Mouse (Mus musculus) G1E (cell line): ENCODE results near the gene H1fx. TPM values are rescaled to one million over a fixed set of nuclear protein-coding genes. Genes with fewer than 3 reads are reported as not detected.
"Not testable (repeated sequence)": the region's sequence is repeated elsewhere in the genome, so short reads cannot be mapped to it uniquely, and the experiment has no call there.

Experiments used
- ATAC-seq: 2 replicates; pipeline ENCODE4 v1.8.0; 2016; ENCODE audit warnings: mild to moderate bottlenecking; ENCODE audit not compliant: insufficient number of reproducible peaks, poor library complexity, low FRiP score, severe bottlenecking; ENCODE audit errors: extremely low read depth
- DNase-seq: peaks from one replicate; pipeline ENCODE4 v3.0.0; 2012; ENCODE audit warnings: low spot score
- H3K27me3 ChIP-seq: 2 replicates; pipeline ENCODE4 v1.6.1; 2012; ENCODE audit warnings: mild to moderate bottlenecking, low read length, inconsistent platforms; ENCODE audit not compliant: insufficient read depth
- H3K36me3 ChIP-seq: replicated peaks from 2 replicates; pipeline ENCODE3; 2012; ENCODE audit warnings: mild to moderate bottlenecking, inconsistent platforms
- H3K4me1 ChIP-seq: 2 replicates; pipeline ENCODE4 v1.6.1; 2012; ENCODE audit warnings: low read depth, low read length, inconsistent platforms, mixed read lengths; ENCODE audit not compliant: insufficient read depth
- H3K4me3 ChIP-seq: 2 replicates; pipeline ENCODE4 v1.5.1; 2012; ENCODE audit warnings: low read depth, mild to moderate bottlenecking, inconsistent platforms, low read length, moderate library complexity, mixed read lengths
- H3K9me3 ChIP-seq: replicated peaks from 2 replicates; pipeline ENCODE4 v1.6.1; 2012; ENCODE audit warnings: inconsistent platforms
- CTCF ChIP-seq: IDR thresholded peaks from 2 replicates; pipeline ENCODE4 v1.5.1; 2012; ENCODE audit warnings: low read depth, low read length, inconsistent platforms, mixed read lengths
- GATA1 ChIP-seq: IDR thresholded peaks from 2 replicates; pipeline ENCODE4 v1.6.1; 2012; ENCODE audit warnings: borderline replicate concordance, low read length, inconsistent platforms, mixed read lengths
- GATA2 ChIP-seq: IDR thresholded peaks from 2 replicates; pipeline ENCODE4 v1.6.1; 2012; ENCODE audit warnings: low read depth, low read length, inconsistent platforms, borderline replicate concordance
- POLR2AphosphoS5 ChIP-seq: IDR thresholded peaks from 2 replicates; pipeline ENCODE4 v1.6.1; 2012; ENCODE audit warnings: low read depth, low read length, inconsistent platforms; ENCODE audit not compliant: insufficient replicate concordance
- TAL1 ChIP-seq: conservative IDR thresholded peaks from 2 replicates; pipeline ENCODE4 v1.6.1; 2012; ENCODE audit warnings: low read depth, low read length, inconsistent platforms, mixed read lengths
- polyA plus RNA-seq: library from polyadenylated mRNA; stranded (reverse); fragments of >175 nt; gene quantifications from 2 replicates; pipeline ENCODE4 v1.2.3, GENCODE M21; 2012
- total RNA-seq, 2 experiments: library from RNA; stranded (forward) in 1 of 2; stranded (reverse) in 1 of 2; fragments of 200-1000 nt in 1 of 2; fragments of >200 nt in 1 of 2; fragmentation: Nextera tagmentation in 1 of 2; gene quantifications; 2 replicates each; pipeline ENCODE4 v1.2.3; 2014 to 2017

The H1fx gene
- total and polyA plus RNA-seq, 3 experiments, result not detected

GRCm38 (mm10) chr6:87991216-87991615, 9.8 kb upstream of the H1fx start:
- peaks cover 27% of the 10 kb centered on the region for H3K27me3 ChIP-seq
- DNase-seq, result no peak

GRCm38 (mm10) chr6:87982506-87982905, 1.1 kb upstream of the H1fx start:
- Histone ChIP-seq H3K4me1 (0 out of 2 replicates have a peak, but pooled peaks cover 2% of the 10 kb centered on the region), H3K9me3 (peaks cover 15% of the 10 kb centered on the region), H3K36me3 (no peaks in the 10 kb centered on the region), H3K27me3 (peaks cover 82% of the 10 kb centered on the region), H3K4me3 (no peak overlapping the region)
- ATAC-seq (no peak), DNase-seq (no peak)
- no peak for TF ChIP-seq TAL1
- no peak for TF ChIP-seq POLR2AphosphoS5
- TF ChIP-seq GATA1, result no peak
- no peak for TF ChIP-seq CTCF
- no peak for TF ChIP-seq GATA2

More at GRCm38 (mm10) chr6:87991216-87991615, 9.8 kb upstream of the H1fx start:
- H3K4me1 ChIP-seq, result peaks cover 57% of the 10 kb centered on the region
- H3K36me3 ChIP-seq, result peaks cover 8% of the 10 kb centered on the region
- no peak for TF ChIP-seq TAL1
- no peak for TF ChIP-seq GATA1
- TF ChIP-seq CTCF, result no peak
- TF ChIP-seq POLR2AphosphoS5, result no peak
- TF ChIP-seq GATA2, result no peak
- H3K9me3 ChIP-seq, result no peaks in the 10 kb centered on the region
- no peak overlapping the region for H3K4me3 ChIP-seq
- ATAC-seq, result no peak

GRCm38 (mm10) chr6:87981030-87981485, 379 bp downstream of the H1fx start:
- TF ChIP-seq CTCF, result no peak
- no peak for TF ChIP-seq GATA1
- TF ChIP-seq TAL1, result no peak
- TF ChIP-seq GATA2, result no peak
- no peak for TF ChIP-seq POLR2AphosphoS5
- Histone ChIP-seq H3K36me3 (no peaks in the 10 kb centered on the region), H3K4me1 (no peaks in the 10 kb centered on the region), H3K27me3 (peaks cover 69% of the 10 kb centered on the region), H3K9me3 (peaks cover 15% of the 10 kb centered on the region), H3K4me3 (no peak overlapping the region)
- ATAC-seq (no peak), DNase-seq (no peak)

GRCm38 (mm10) chr6:87980374-87981029, 935 bp downstream of the H1fx start:
- no peak overlapping the region; the same call in 1 of the 2 replicates for H3K4me3 ChIP-seq
- TF ChIP-seq TAL1 (no peak), GATA2 (no peak), CTCF (no peak), POLR2AphosphoS5 (no peak), GATA1 (no peak)
- H3K4me1 ChIP-seq, result no peaks in the 10 kb centered on the region
- H3K27me3 ChIP-seq, result peaks cover 68% of the 10 kb centered on the region
- peaks cover 15% of the 10 kb centered on the region for H3K9me3 ChIP-seq
- H3K36me3 ChIP-seq, result no peaks in the 10 kb centered on the region
- ATAC-seq, result no peak
- no peak for DNase-seq

- peaks cover 60% of the 10 kb centered on the region for H3K27me3 ChIP-seq
- no peaks in the 10 kb centered on the region for H3K4me1 ChIP-seq
- H3K9me3 ChIP-seq, result peaks cover 15% of the 10 kb centered on the region
- DNase-seq (no peak), ATAC-seq (no peak)
- H3K36me3 ChIP-seq, result no peaks in the 10 kb centered on the region
- TF ChIP-seq POLR2AphosphoS5 (no peak), TAL1 (no peak), GATA1 (no peak), GATA2 (no peak), CTCF (no peak)
- H3K4me3 ChIP-seq, result no peak overlapping the region
Observed at GRCm38 (mm10) chr6:87979728-87980127, 1.7 kb downstream of the H1fx start.

GRCm38 (mm10) chr6:87970041-87970440, 11.4 kb downstream of the H1fx start:
- ATAC-seq (no peak), DNase-seq (no peak)

GRCm38 (mm10) chr6:87962457-87962856, 19.0 kb downstream of the H1fx start:
- H3K4me3 ChIP-seq, H3K4me1 ChIP-seq, ATAC-seq, H3K36me3 ChIP-seq, H3K9me3 ChIP-seq, DNase-seq: not testable (repeated sequence)
- H3K27me3 ChIP-seq, result peaks cover 19% of the 10 kb centered on the region

More at GRCm38 (mm10) chr6:87970041-87970440, 11.4 kb downstream of the H1fx start:
- no peaks in the 10 kb centered on the region for H3K4me1 ChIP-seq
- no peak overlapping the region for H3K4me3 ChIP-seq
- no peak for TF ChIP-seq TAL1
- no peak for TF ChIP-seq GATA1
- no peak for TF ChIP-seq GATA2
- no peak for TF ChIP-seq POLR2AphosphoS5
- no peak for TF ChIP-seq CTCF
- peaks cover 14% of the 10 kb centered on the region for H3K27me3 ChIP-seq
- H3K9me3 ChIP-seq, result no peaks in the 10 kb centered on the region
- no peaks in the 10 kb centered on the region for H3K36me3 ChIP-seq
